Mouse (Mus musculus): ENCODE measurements around the gene Nrg3. TPM values are rescaled to one million over a fixed set of nuclear protein-coding genes. Genes with fewer than 3 reads are reported as not detected.

The Nrg3 gene
- polyA plus RNA-seq, 1 experiment from 2014 or later, result 14.4 TPM

GRCm38 (mm10) chr14:38870591-38870990 lies 602.3 kb downstream of the Nrg3 start:
- Histone ChIP-seq H3K9ac (no peak overlapping the region), H3K4me3 (no peak overlapping the region), H3K4me2 (no peak overlapping the region), H3K36me3 (no peaks in the 10 kb centered on the region), H3K27ac (replicated peaks) (no peak overlapping the region), H3K27me3 (no peaks in the 10 kb centered on the region), H3K4me1 (replicated peaks) (no peaks in the 10 kb centered on the region), H3K9me3 (no peaks in the 10 kb centered on the region)
- ATAC-seq (ENCODE audit: low FRiP score, low read depth), result no peak
- WGBS, result 61% methylated on average over 2 of the region's 2 CpGs

GRCm38 (mm10) chr14:38847566-38847965 lies 625.3 kb downstream of the Nrg3 start:
- WGBS, result 79% methylated on average over 1 of the region's 1 CpGs
- no peaks in the 10 kb centered on the region for H3K27me3 ChIP-seq
- no peak overlapping the region for H3K27ac ChIP-seq (replicated peaks)
- no peaks in the 10 kb centered on the region for H3K9me3 ChIP-seq
- ATAC-seq (ENCODE audit: low FRiP score, low read depth), result 0 out of 2 replicates have a peak, but pooled peaks have one; percentile 23
- no peak overlapping the region for H3K4me3 ChIP-seq
- no peaks in the 10 kb centered on the region for H3K36me3 ChIP-seq
- H3K4me1 ChIP-seq (replicated peaks), result no peaks in the 10 kb centered on the region
- no peak overlapping the region for H3K4me2 ChIP-seq
- no peak overlapping the region for H3K9ac ChIP-seq

GRCm38 (mm10) chr14:38847091-38847490 lies 625.8 kb downstream of the Nrg3 start:
- WGBS, result 82% methylated on average over 1 of the region's 1 CpGs
- no peak for ATAC-seq (ENCODE audit: low FRiP score, low read depth)
- Histone ChIP-seq H3K4me1 (replicated peaks) (no peaks in the 10 kb centered on the region), H3K9ac (no peak overlapping the region), H3K27ac (replicated peaks) (no peak overlapping the region), H3K9me3 (no peaks in the 10 kb centered on the region), H3K4me3 (no peak overlapping the region), H3K27me3 (no peaks in the 10 kb centered on the region), H3K4me2 (no peak overlapping the region), H3K36me3 (no peaks in the 10 kb centered on the region)

GRCm38 (mm10) chr14:38835006-38835405 lies 637.9 kb downstream of the Nrg3 start:
- 73% methylated on average over 4 of the region's 4 CpGs for whole genome bisulfite sequencing
- Histone ChIP-seq H3K9me3 (no peaks in the 10 kb centered on the region), H3K36me3 (no peaks in the 10 kb centered on the region), H3K27ac (replicated peaks) (no peak overlapping the region), H3K9ac (no peak overlapping the region), H3K4me3 (no peak overlapping the region), H3K27me3 (no peaks in the 10 kb centered on the region), H3K4me1 (replicated peaks) (no peaks in the 10 kb centered on the region), H3K4me2 (no peak overlapping the region)
- no peak for ATAC-seq (ENCODE audit: low FRiP score, low read depth)

- peaks cover 5% of the 10 kb centered on the region; the same call in 1 of the 2 replicates for H3K4me1 ChIP-seq (replicated peaks)
- ATAC-seq (ENCODE audit: low FRiP score, low read depth), result no peak; the same call in 1 of the 2 replicates
- no peak overlapping the region for H3K4me3 ChIP-seq
- 61% methylated on average over 1 of the region's 1 CpGs for WGBS
- H3K36me3 ChIP-seq, result no peaks in the 10 kb centered on the region
- H3K4me2 ChIP-seq, result no peak overlapping the region
- no peak overlapping the region for H3K9ac ChIP-seq
- no peaks in the 10 kb centered on the region for H3K9me3 ChIP-seq
- no peak overlapping the region for H3K27ac ChIP-seq (replicated peaks)
- no peaks in the 10 kb centered on the region for H3K27me3 ChIP-seq
Measured at GRCm38 (mm10) chr14:38824891-38825290, 648.0 kb downstream of the Nrg3 start.

- Histone ChIP-seq H3K27ac (replicated peaks) (no peak overlapping the region), H3K36me3 (no peaks in the 10 kb centered on the region), H3K4me2 (no peak overlapping the region), H3K9me3 (no peaks in the 10 kb centered on the region), H3K9ac (no peak overlapping the region), H3K4me1 (replicated peaks) (no peaks in the 10 kb centered on the region), H3K27me3 (no peaks in the 10 kb centered on the region), H3K4me3 (no peak overlapping the region)
- WGBS, result 88% methylated on average over 3 of the region's 3 CpGs
- ATAC-seq (ENCODE audit: low FRiP score, low read depth), result no peak
Measured at GRCm38 (mm10) chr14:38797027-38797426, 675.9 kb downstream of the Nrg3 start.

- 68% methylated on average over 5 of the region's 5 CpGs for WGBS
- peak; percentile 23; the same call in 1 of the 2 replicates for ATAC-seq (ENCODE audit: low FRiP score, low read depth)
- Histone ChIP-seq H3K4me2 (no peak overlapping the region), H3K27me3 (no peaks in the 10 kb centered on the region), H3K4me3 (no peak overlapping the region), H3K27ac (replicated peaks) (no peak overlapping the region), H3K9ac (no peak overlapping the region), H3K36me3 (no peaks in the 10 kb centered on the region), H3K9me3 (no peaks in the 10 kb centered on the region), H3K4me1 (replicated peaks) (no peaks in the 10 kb centered on the region)
Measured at GRCm38 (mm10) chr14:38775291-38776116, 697.4 kb downstream of the Nrg3 start.

GRCm38 (mm10) chr14:38774811-38775210 lies 698.1 kb downstream of the Nrg3 start:
- no peaks in the 10 kb centered on the region for H3K36me3 ChIP-seq

GRCm38 (mm10) chr14:38730465-38730864 lies 742.4 kb downstream of the Nrg3 start:
- Histone ChIP-seq H3K27ac (replicated peaks) (no peak overlapping the region), H3K36me3 (no peaks in the 10 kb centered on the region), H3K9ac (no peak overlapping the region), H3K4me3 (no peak overlapping the region), H3K9me3 (no peaks in the 10 kb centered on the region), H3K27me3 (no peaks in the 10 kb centered on the region), H3K4me2 (no peak overlapping the region), H3K4me1 (replicated peaks) (no peaks in the 10 kb centered on the region)
- no peak for ATAC-seq (ENCODE audit: low FRiP score, low read depth)

More at GRCm38 (mm10) chr14:38774811-38775210, 698.1 kb downstream of the Nrg3 start:
- Histone ChIP-seq H3K4me1 (replicated peaks) (no peaks in the 10 kb centered on the region), H3K4me3 (no peak overlapping the region), H3K9ac (no peak overlapping the region), H3K4me2 (no peak overlapping the region), H3K27me3 (no peaks in the 10 kb centered on the region), H3K27ac (replicated peaks) (no peak overlapping the region), H3K9me3 (no peaks in the 10 kb centered on the region)
- 68% methylated on average over 1 of the region's 1 CpGs for WGBS
- no peak for ATAC-seq (ENCODE audit: low FRiP score, low read depth)

GRCm38 (mm10) chr14:38703894-38704293 lies 769.0 kb downstream of the Nrg3 start:
- no peak overlapping the region for H3K27ac ChIP-seq (replicated peaks)
- H3K4me1 ChIP-seq (replicated peaks), result no peaks in the 10 kb centered on the region; the same call in 1 of the 2 replicates
- WGBS, result 23% methylated on average over 4 of the region's 4 CpGs
- no peaks in the 10 kb centered on the region for H3K27me3 ChIP-seq
- H3K9me3 ChIP-seq, result no peaks in the 10 kb centered on the region
- H3K4me3 ChIP-seq, result no peak overlapping the region
- no peaks in the 10 kb centered on the region for H3K36me3 ChIP-seq
- ATAC-seq (ENCODE audit: low FRiP score, low read depth), result no peak
- no peak overlapping the region for H3K9ac ChIP-seq
- H3K4me2 ChIP-seq, result no peak overlapping the region

- Histone ChIP-seq H3K9me3 (no peaks in the 10 kb centered on the region), H3K36me3 (no peaks in the 10 kb centered on the region), H3K9ac (no peak overlapping the region), H3K4me2 (no peak overlapping the region), H3K4me1 (replicated peaks) (no peaks in the 10 kb centered on the region; the same call in 1 of the 2 replicates), H3K27ac (replicated peaks) (no peak overlapping the region), H3K4me3 (no peak overlapping the region), H3K27me3 (no peaks in the 10 kb centered on the region)
- 74% methylated on average over 9 of the region's 9 CpGs for WGBS
- ATAC-seq (ENCODE audit: low FRiP score, low read depth), result no peak
Measured at GRCm38 (mm10) chr14:38702596-38703393, 770.1 kb downstream of the Nrg3 start.

GRCm38 (mm10) chr14:38701413-38701812 lies 771.5 kb downstream of the Nrg3 start:
- no peaks in the 10 kb centered on the region; the same call in 1 of the 2 replicates for H3K4me1 ChIP-seq (replicated peaks)
- 71% methylated on average over 1 of the region's 1 CpGs for WGBS
- H3K9ac ChIP-seq, result no peak overlapping the region
- no peaks in the 10 kb centered on the region for H3K36me3 ChIP-seq
- no peak overlapping the region for H3K27ac ChIP-seq (replicated peaks)
- no peaks in the 10 kb centered on the region for H3K9me3 ChIP-seq
- H3K27me3 ChIP-seq, result no peaks in the 10 kb centered on the region
- no peak; the same call in 1 of the 2 replicates for ATAC-seq (ENCODE audit: low FRiP score, low read depth)
- H3K4me2 ChIP-seq, result no peak overlapping the region
- no peak overlapping the region for H3K4me3 ChIP-seq
